Mouse (Mus musculus) midbrain, embryonic 16.5 days (tissue): ENCODE data around the gene Sh3gl1. TPM values are rescaled to one million over a fixed set of nuclear protein-coding genes. Genes with fewer than 3 reads are reported as not detected.
"Not testable (repeated sequence)": the region's sequence is repeated elsewhere in the genome, so short reads cannot be mapped to it uniquely, and the experiment has no call there.

Experiments
- ATAC-seq: fragments of 200-750 bp; cut with Nextera tagmentation; 2 replicates; pipeline ENCODE4 v1.8.0; 2017; ENCODE audit warnings: moderate TSS enrichment
- H3K27ac ChIP-seq: fragments of 300-500 bp; sonication (generic); 2 replicates; pipeline ENCODE4 v1.5.1; 2014; ENCODE audit warnings: mild to moderate bottlenecking, low read length, mixed read lengths
- H3K27me3 ChIP-seq: fragments of 300-500 bp; sonication (generic); 2 replicates; pipeline ENCODE4 v1.6.1; 2014; ENCODE audit warnings: low read depth, low read length, mixed read lengths; ENCODE audit not compliant: control insufficient read depth, insufficient read depth
- H3K36me3 ChIP-seq: fragments of 300-500 bp; sonication (generic); 2 replicates; pipeline ENCODE4 v1.6.1; 2014; ENCODE audit warnings: mild to moderate bottlenecking, low read length, moderate library complexity, mixed read lengths; ENCODE audit not compliant: control insufficient read depth, insufficient read depth
- H3K4me1 ChIP-seq: fragments of 300-500 bp; sonication (generic); 2 replicates; pipeline ENCODE4 v1.6.1; 2014; ENCODE audit warnings: mild to moderate bottlenecking, low read length, mixed read lengths; ENCODE audit not compliant: control insufficient read depth, insufficient read depth
- H3K4me2 ChIP-seq: fragments of 300-500 bp; sonication (generic); 2 replicates; pipeline ENCODE4 v1.6.1; 2014; ENCODE audit warnings: mild to moderate bottlenecking, low read length, mixed read lengths
- H3K4me3 ChIP-seq: fragments of 300-500 bp; sonication (generic); 2 replicates; pipeline ENCODE4 v1.5.1; 2014; ENCODE audit warnings: low read depth, mild to moderate bottlenecking, low read length, moderate library complexity, mixed read lengths
- H3K9ac ChIP-seq: fragments of 300-500 bp; sonication (generic); 2 replicates; pipeline ENCODE4 v1.6.1; 2014; ENCODE audit warnings: low read depth, low read length, mixed read lengths
- H3K9me3 ChIP-seq: fragments of 300-500 bp; sonication (generic); replicated peaks from 2 replicates; pipeline ENCODE4 v1.6.1; 2014; ENCODE audit warnings: mild to moderate bottlenecking, low read length, mixed read lengths; ENCODE audit not compliant: control insufficient read depth, poor library complexity, severe bottlenecking
- WGBS: fragments of 180-500 bp; shearing (Covaris S2); extraction: QIAGEN DNeasy Blood & Tissue Kit; methylation state at CpG from one replicate; pipeline ENCODE4 v1.1.7; 2014; 5-methylcytosine and 5-hydroxymethylcytosine counted together
- polyA plus RNA-seq: library from polyadenylated mRNA; unstranded; fragments of >200 nt; fragmentation: Nextera tagmentation; extraction: Ambion mirVana; gene quantifications from 2 replicates; pipeline ENCODE4 v1.2.1, GENCODE M21; 2015

Gene Sh3gl1
- polyA plus RNA-seq, 1 experiment from 2014 or later: 102 TPM

GRCm38 (mm10) chr17:56074097-56074826 lies 37.8 kb upstream of the Sh3gl1 start:
- H3K9ac ChIP-seq: peak overlapping the region; percentile 81
- peak overlapping the region; percentile 84 for H3K27ac ChIP-seq
- no peaks in the 10 kb centered on the region for H3K9me3 ChIP-seq
- H3K4me3 ChIP-seq: peak overlapping the region; percentile 74
- ATAC-seq: peak; percentile 1; the same call in 1 of the 2 replicates
- peaks cover 30% of the 10 kb centered on the region for H3K36me3 ChIP-seq
- H3K4me1 ChIP-seq: peaks cover 12% of the 10 kb centered on the region
- peak overlapping the region; percentile 89 for H3K4me2 ChIP-seq
- H3K27me3 ChIP-seq: no peaks in the 10 kb centered on the region
- WGBS: 9% methylated on average over 22 of the region's 22 CpGs

GRCm38 (mm10) chr17:56072243-56072642 lies 35.8 kb upstream of the Sh3gl1 start:
- no peaks in the 10 kb centered on the region for H3K9me3 ChIP-seq
- no peak overlapping the region for H3K27ac ChIP-seq
- peaks cover 12% of the 10 kb centered on the region for H3K4me1 ChIP-seq
- WGBS: 91% methylated on average over 5 of the region's 5 CpGs
- no peak overlapping the region for H3K4me3 ChIP-seq
- no peaks in the 10 kb centered on the region for H3K27me3 ChIP-seq
- H3K36me3 ChIP-seq: peaks cover 47% of the 10 kb centered on the region
- no peak overlapping the region for H3K4me2 ChIP-seq
- no peak for ATAC-seq
- no peak overlapping the region for H3K9ac ChIP-seq

- Histone ChIP-seq H3K4me3 (no peak overlapping the region), H3K27ac (no peak overlapping the region), H3K4me2 (no peak overlapping the region), H3K27me3 (no peaks in the 10 kb centered on the region), H3K4me1 (peaks cover 12% of the 10 kb centered on the region), H3K9ac (no peak overlapping the region), H3K36me3 (peaks cover 51% of the 10 kb centered on the region), H3K9me3 (no peaks in the 10 kb centered on the region)
- ATAC-seq: no peak
Observed at GRCm38 (mm10) chr17:56071126-56071525, 34.7 kb upstream of the Sh3gl1 start.

- no peak overlapping the region for H3K4me3 ChIP-seq
- ATAC-seq: no peak
- peaks cover 5% of the 10 kb centered on the region for H3K4me1 ChIP-seq
- H3K9ac ChIP-seq: no peak overlapping the region
- no peaks in the 10 kb centered on the region for H3K9me3 ChIP-seq
- no peak overlapping the region for H3K27ac ChIP-seq
- H3K4me2 ChIP-seq: no peak overlapping the region
- H3K36me3 ChIP-seq: peaks cover 52% of the 10 kb centered on the region
- WGBS: 96% methylated on average over 14 of the region's 14 CpGs
- H3K27me3 ChIP-seq: no peaks in the 10 kb centered on the region
Observed at GRCm38 (mm10) chr17:56069066-56069465, 32.6 kb upstream of the Sh3gl1 start.

- no peaks in the 10 kb centered on the region for H3K4me1 ChIP-seq
- no peaks in the 10 kb centered on the region for H3K27me3 ChIP-seq
- no peak overlapping the region for H3K4me2 ChIP-seq
- H3K36me3 ChIP-seq: peaks cover 43% of the 10 kb centered on the region
- no peak overlapping the region for H3K4me3 ChIP-seq
- no peaks in the 10 kb centered on the region for H3K9me3 ChIP-seq
- no peak overlapping the region for H3K9ac ChIP-seq
- ATAC-seq: no peak
- H3K27ac ChIP-seq: no peak overlapping the region
Observed at GRCm38 (mm10) chr17:56066451-56066850, 30.0 kb upstream of the Sh3gl1 start.

GRCm38 (mm10) chr17:56065715-56066114 lies 29.3 kb upstream of the Sh3gl1 start:
- WGBS: 82% methylated on average over 6 of the region's 6 CpGs
- H3K4me3 ChIP-seq, ATAC-seq, H3K9me3 ChIP-seq, H3K4me1 ChIP-seq, H3K27ac ChIP-seq, H3K4me2 ChIP-seq, H3K9ac ChIP-seq, H3K27me3 ChIP-seq: not testable (repeated sequence)
- peaks cover 38% of the 10 kb centered on the region for H3K36me3 ChIP-seq

- 91% methylated on average over 7 of the region's 7 CpGs for WGBS
- Histone ChIP-seq H3K9ac (no peak overlapping the region), H3K27ac (no peak overlapping the region), H3K4me2 (no peak overlapping the region), H3K27me3 (no peaks in the 10 kb centered on the region), H3K4me1 (no peaks in the 10 kb centered on the region), H3K9me3 (no peaks in the 10 kb centered on the region), H3K4me3 (no peak overlapping the region), H3K36me3 (peaks cover 9% of the 10 kb centered on the region)
- no peak for ATAC-seq
Observed at GRCm38 (mm10) chr17:56062081-56062480, 25.6 kb upstream of the Sh3gl1 start.

GRCm38 (mm10) chr17:56057381-56058120 lies 21.1 kb upstream of the Sh3gl1 start:
- Histone ChIP-seq H3K4me3 (no peak overlapping the region), H3K4me2 (no peak overlapping the region), H3K27ac (no peak overlapping the region), H3K27me3 (no peaks in the 10 kb centered on the region), H3K36me3 (peaks cover 2% of the 10 kb centered on the region; the same call in 1 of the 2 replicates), H3K4me1 (no peaks in the 10 kb centered on the region), H3K9me3 (no peaks in the 10 kb centered on the region), H3K9ac (no peak overlapping the region)
- WGBS: 81% methylated on average over 11 of the region's 11 CpGs
- no peak for ATAC-seq
